Mouse (Mus musculus) kidney, embryonic 14.5 days (tissue): ENCODE measurements around the gene Fzd7. TPM values are rescaled to one million over a fixed set of nuclear protein-coding genes. Genes with fewer than 3 reads are reported as not detected.

Experiments
- ATAC-seq: fragments of 200-750 bp; cut with Nextera tagmentation; 2 replicates; pipeline ENCODE4 v1.8.0; 2017; ENCODE audit warnings: moderate number of reproducible peaks, mild to moderate bottlenecking, moderate TSS enrichment, moderate library complexity; ENCODE audit not compliant: low FRiP score, low TSS enrichment
- H3K27ac ChIP-seq: fragments of 300-500 bp; sonication (generic); 2 replicates; pipeline ENCODE4 v1.5.1; 2014; ENCODE audit warnings: low read depth, mild to moderate bottlenecking, low read length, moderate library complexity, mixed read lengths
- H3K27me3 ChIP-seq: fragments of 300-500 bp; sonication (generic); 2 replicates; pipeline ENCODE4 v1.6.1; 2014; ENCODE audit warnings: mild to moderate bottlenecking, low read length; ENCODE audit not compliant: control insufficient read depth, insufficient read depth
- H3K36me3 ChIP-seq: fragments of 300-500 bp; sonication (generic); 2 replicates; pipeline ENCODE4 v1.6.1; 2014; ENCODE audit warnings: low read length, mixed read lengths; ENCODE audit not compliant: control insufficient read depth, insufficient read depth
- H3K4me1 ChIP-seq: fragments of 300-500 bp; sonication (generic); 2 replicates; pipeline ENCODE4 v1.6.1; 2014; ENCODE audit warnings: low read length, mixed read lengths; ENCODE audit not compliant: control insufficient read depth, insufficient read depth
- H3K4me2 ChIP-seq: fragments of 300-500 bp; sonication (generic); replicated peaks from 2 replicates; pipeline ENCODE4 v1.6.1; 2014; ENCODE audit warnings: low read depth, mild to moderate bottlenecking, low read length
- H3K4me3 ChIP-seq: fragments of 300-500 bp; sonication (generic); 2 replicates; pipeline ENCODE4 v1.5.1; 2014; ENCODE audit warnings: mild to moderate bottlenecking, low read length
- H3K9ac ChIP-seq: fragments of 300-500 bp; sonication (generic); 2 replicates; pipeline ENCODE4 v1.6.1; 2014; ENCODE audit warnings: low read depth, mild to moderate bottlenecking, low read length, moderate library complexity
- H3K9me3 ChIP-seq: fragments of 300-500 bp; sonication (generic); 2 replicates; pipeline ENCODE4 v1.6.1; 2016; ENCODE audit warnings: low read length; ENCODE audit not compliant: control insufficient read depth
- WGBS: fragments of 180-500 bp; shearing (Covaris S2); extraction: QIAGEN DNeasy Blood & Tissue Kit; methylation state at CpG from one replicate; pipeline ENCODE4 v1.1.7; 2014; 5-methylcytosine and 5-hydroxymethylcytosine counted together
- polyA plus RNA-seq: library from polyadenylated mRNA; unstranded; fragments of >200 nt; fragmentation: Nextera tagmentation; extraction: Ambion mirVana; gene quantifications from 2 replicates; pipeline ENCODE4 v1.2.1, GENCODE M21; 2014

Gene Fzd7
- polyA plus RNA-seq, 1 experiment from 2014 or later, result 29.2 TPM

- Histone ChIP-seq H3K27ac (peak overlapping the region; percentile 96), H3K4me3 (peak overlapping the region; percentile 87), H3K27me3 (peaks cover 3% of the 10 kb centered on the region; the same call in 1 of the 2 replicates), H3K4me1 (peaks cover 17% of the 10 kb centered on the region), H3K9me3 (no peaks in the 10 kb centered on the region), H3K9ac (peak overlapping the region; percentile 55), H3K4me2 (peak overlapping the region; percentile 56), H3K36me3 (peaks cover 9% of the 10 kb centered on the region)
- no peak for ATAC-seq
- WGBS, result 2% methylated on average over 23 of the region's 23 CpGs
Observed at GRCm38 (mm10) chr1:59480821-59481455, 1.3 kb upstream of the Fzd7 start.

- peaks cover 19% of the 10 kb centered on the region for H3K4me1 ChIP-seq
- H3K27ac ChIP-seq, result peak overlapping the region; percentile 97
- H3K27me3 ChIP-seq, result peaks cover 3% of the 10 kb centered on the region; the same call in 1 of the 2 replicates
- WGBS, result 1% methylated on average over 54 of the region's 57 CpGs
- peak overlapping the region; percentile 91 for H3K4me2 ChIP-seq
- H3K4me3 ChIP-seq, result peak overlapping the region; percentile 87
- peak; percentile 94 for ATAC-seq
- H3K9me3 ChIP-seq, result no peaks in the 10 kb centered on the region
- peaks cover 13% of the 10 kb centered on the region for H3K36me3 ChIP-seq
- peak overlapping the region; percentile 97 for H3K9ac ChIP-seq
Observed at GRCm38 (mm10) chr1:59481456-59482291, 550 bp upstream of the Fzd7 start.

GRCm38 (mm10) chr1:59482696-59483520 is 684 bp downstream of the Fzd7 start:
- Histone ChIP-seq H3K27me3 (peaks cover 3% of the 10 kb centered on the region; the same call in 1 of the 2 replicates), H3K27ac (peak overlapping the region; percentile 97), H3K4me3 (peak overlapping the region; percentile 87), H3K9me3 (no peaks in the 10 kb centered on the region), H3K36me3 (peaks cover 13% of the 10 kb centered on the region), H3K4me1 (peaks cover 31% of the 10 kb centered on the region), H3K9ac (peak overlapping the region; percentile 97), H3K4me2 (peak overlapping the region; percentile 91)
- under 1% methylated on average over 75 of the region's 88 CpGs for WGBS
- ATAC-seq, result peak; percentile 7; the same call in 1 of the 2 replicates

GRCm38 (mm10) chr1:59483521-59484245 is 1.5 kb downstream of the Fzd7 start:
- H3K4me3 ChIP-seq, result peak overlapping the region; percentile 87
- no peaks in the 10 kb centered on the region for H3K9me3 ChIP-seq
- peak overlapping the region; percentile 91 for H3K4me2 ChIP-seq
- H3K27ac ChIP-seq, result peak overlapping the region; percentile 97
- 1% methylated on average over 46 of the region's 46 CpGs for WGBS
- H3K4me1 ChIP-seq, result peaks cover 31% of the 10 kb centered on the region
- peaks cover 13% of the 10 kb centered on the region for H3K36me3 ChIP-seq
- ATAC-seq, result peak; percentile 53
- H3K9ac ChIP-seq, result peak overlapping the region; percentile 97
- H3K27me3 ChIP-seq, result peaks cover 3% of the 10 kb centered on the region; the same call in 1 of the 2 replicates

- Histone ChIP-seq H3K4me2 (peak overlapping the region; percentile 91), H3K4me1 (peaks cover 31% of the 10 kb centered on the region), H3K27ac (peak overlapping the region; percentile 97; the same call in 1 of the 2 replicates), H3K9me3 (no peaks in the 10 kb centered on the region), H3K36me3 (peaks cover 16% of the 10 kb centered on the region), H3K9ac (peak overlapping the region; percentile 97), H3K4me3 (peak overlapping the region; percentile 87), H3K27me3 (peaks cover 3% of the 10 kb centered on the region; the same call in 1 of the 2 replicates)
- no peak for ATAC-seq
- WGBS, result 4% methylated on average over 21 of the region's 21 CpGs
Observed at GRCm38 (mm10) chr1:59484314-59484713, 2.1 kb downstream of the Fzd7 start.

- H3K27ac ChIP-seq, result peak overlapping the region; percentile 97
- peaks cover 3% of the 10 kb centered on the region; the same call in 1 of the 2 replicates for H3K27me3 ChIP-seq
- peaks cover 25% of the 10 kb centered on the region for H3K4me1 ChIP-seq
- H3K36me3 ChIP-seq, result peaks cover 19% of the 10 kb centered on the region
- H3K4me2 ChIP-seq, result peak overlapping the region; percentile 91
- H3K9me3 ChIP-seq, result no peaks in the 10 kb centered on the region
- peak overlapping the region; percentile 97 for H3K9ac ChIP-seq
- 7% methylated on average over 16 of the region's 16 CpGs for WGBS
- H3K4me3 ChIP-seq, result peak overlapping the region; percentile 87
- ATAC-seq, result no peak
Observed at GRCm38 (mm10) chr1:59484791-59485785, 2.9 kb downstream of the Fzd7 start.

GRCm38 (mm10) chr1:59485803-59486202 is 3.6 kb downstream of the Fzd7 start:
- peak overlapping the region; percentile 91 for H3K4me2 ChIP-seq
- no peak for ATAC-seq
- H3K4me3 ChIP-seq, result peak overlapping the region; percentile 87
- peaks cover 3% of the 10 kb centered on the region; the same call in 1 of the 2 replicates for H3K27me3 ChIP-seq
- no peak overlapping the region for H3K27ac ChIP-seq
- H3K9ac ChIP-seq, result peak overlapping the region; percentile 97; the same call in 1 of the 2 replicates
- H3K9me3 ChIP-seq, result no peaks in the 10 kb centered on the region
- H3K36me3 ChIP-seq, result peaks cover 19% of the 10 kb centered on the region
- peaks cover 19% of the 10 kb centered on the region for H3K4me1 ChIP-seq
- WGBS, result 43% methylated on average over 4 of the region's 4 CpGs
